Mouse (Mus musculus) stomach, embryonic 14.5 days (tissue): ENCODE data around the gene Lcor. TPM values are rescaled to one million over a fixed set of nuclear protein-coding genes. Genes with fewer than 3 reads are reported as not detected.

Source experiments
- ATAC-seq: fragments of 200-750 bp; cut with Nextera tagmentation; 2 replicates; pipeline ENCODE4 v1.8.0; 2017; ENCODE audit warnings: low read depth, moderate TSS enrichment; ENCODE audit not compliant: insufficient number of reproducible peaks, insufficient read depth, low FRiP score
- H3K27ac ChIP-seq: fragments of 300-500 bp; sonication (generic); 2 replicates; pipeline ENCODE4 v1.5.1; 2014; ENCODE audit warnings: mild to moderate bottlenecking, low read length, moderate library complexity, mixed read lengths
- H3K27me3 ChIP-seq: fragments of 300-500 bp; sonication (generic); 2 replicates; pipeline ENCODE4 v1.6.1; 2014; ENCODE audit warnings: low read length, control low read depth, mixed read lengths; ENCODE audit not compliant: control insufficient read depth, insufficient read depth
- H3K36me3 ChIP-seq: fragments of 300-500 bp; sonication (generic); 2 replicates; pipeline ENCODE4 v1.6.1; 2014; ENCODE audit warnings: mild to moderate bottlenecking, control low read depth, low read length, moderate library complexity, mixed read lengths; ENCODE audit not compliant: control insufficient read depth, insufficient read depth
- H3K4me1 ChIP-seq: fragments of 300-500 bp; sonication (generic); 2 replicates; pipeline ENCODE4 v1.6.1; 2014; ENCODE audit warnings: low read length, control low read depth, mixed read lengths; ENCODE audit not compliant: control insufficient read depth, insufficient read depth
- H3K4me2 ChIP-seq: fragments of 300-500 bp; sonication (generic); replicated peaks from 2 replicates; pipeline ENCODE4 v1.6.1; 2014; ENCODE audit warnings: low read depth, low read length, control low read depth
- H3K4me3 ChIP-seq: fragments of 300-500 bp; sonication (generic); 2 replicates; pipeline ENCODE4 v1.5.1; 2014; ENCODE audit warnings: low read depth, low read length, control low read depth
- H3K9ac ChIP-seq: fragments of 300-500 bp; sonication (generic); replicated peaks from 2 replicates; pipeline ENCODE4 v1.6.1; 2014; ENCODE audit warnings: low read depth, mild to moderate bottlenecking, control low read depth, low read length, moderate library complexity, mixed read lengths
- H3K9me3 ChIP-seq: fragments of 300-500 bp; sonication (generic); 2 replicates; pipeline ENCODE4 v1.6.1; 2016; ENCODE audit warnings: low read depth, low read length, control low read depth; ENCODE audit not compliant: control insufficient read depth
- WGBS: fragments of 180-500 bp; shearing (Covaris S2); extraction: QIAGEN DNeasy Blood & Tissue Kit; methylation state at CpG from one replicate; pipeline ENCODE4 v1.1.7; 2014; 5-methylcytosine and 5-hydroxymethylcytosine counted together
- polyA plus RNA-seq: library from polyadenylated mRNA; unstranded; fragments of >200 nt; fragmentation: Nextera tagmentation; extraction: Ambion mirVana; gene quantifications from 2 replicates; pipeline ENCODE4 v1.2.1, GENCODE M21; 2014

The Lcor gene
- polyA plus RNA-seq, 1 experiment from 2014 or later: 20.6 TPM

DNA sequence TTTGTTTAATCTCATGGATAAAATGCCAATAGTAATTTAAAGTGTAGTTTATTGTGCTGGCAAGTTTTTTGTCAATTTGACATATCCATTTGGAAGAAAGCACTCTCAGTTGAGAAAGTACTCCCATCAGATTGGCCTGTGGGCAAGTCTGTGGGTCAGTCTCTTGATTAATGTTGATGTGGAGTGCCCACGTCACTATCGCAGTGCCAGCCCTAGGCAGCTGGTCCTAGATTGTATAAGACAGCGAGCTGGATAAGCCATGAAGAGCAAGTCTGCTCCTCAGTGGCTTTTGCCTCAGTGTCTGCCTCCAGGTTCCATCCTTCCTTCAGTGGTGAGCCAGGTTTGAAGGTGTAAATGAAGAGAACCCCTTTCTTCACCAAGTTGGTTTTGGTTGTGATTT, 34.6 kb downstream of the Lcor start:
- Histone ChIP-seq H3K27ac (no peak overlapping the region), H3K36me3 (no peaks in the 10 kb centered on the region), H3K4me2 (no peak overlapping the region), H3K4me3 (no peak overlapping the region), H3K9ac (no peak overlapping the region), H3K27me3 (no peaks in the 10 kb centered on the region), H3K9me3 (no peaks in the 10 kb centered on the region), H3K4me1 (no peaks in the 10 kb centered on the region)
- ATAC-seq: no peak
- 88% methylated on average over 3 of the region's 3 CpGs for WGBS

DNA sequence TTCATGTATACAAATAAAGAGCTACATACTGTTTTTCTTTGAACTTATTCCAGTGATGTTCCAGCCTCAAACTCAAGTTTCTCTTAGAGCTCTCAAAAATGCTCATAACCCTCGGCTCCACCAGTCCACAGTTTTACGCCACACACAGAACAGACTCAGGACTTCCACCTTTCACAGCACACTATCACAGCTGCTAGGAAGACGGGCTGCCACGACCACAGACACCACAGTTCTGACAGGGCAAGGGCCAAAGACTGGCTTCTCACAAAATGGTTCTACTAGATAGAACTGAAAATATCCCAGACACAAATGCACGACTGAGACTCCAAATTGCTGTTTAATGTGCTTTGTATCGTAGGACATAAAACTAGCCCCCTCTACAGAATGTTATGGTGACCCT, 36.7 kb downstream of the Lcor start:
- Histone ChIP-seq H3K4me3 (no peak overlapping the region), H3K9me3 (no peaks in the 10 kb centered on the region), H3K36me3 (no peaks in the 10 kb centered on the region), H3K4me2 (no peak overlapping the region), H3K27ac (no peak overlapping the region), H3K4me1 (no peaks in the 10 kb centered on the region), H3K27me3 (no peaks in the 10 kb centered on the region), H3K9ac (no peak overlapping the region)
- ATAC-seq: no peak
- WGBS: 83% methylated on average over 6 of the region's 6 CpGs

DNA sequence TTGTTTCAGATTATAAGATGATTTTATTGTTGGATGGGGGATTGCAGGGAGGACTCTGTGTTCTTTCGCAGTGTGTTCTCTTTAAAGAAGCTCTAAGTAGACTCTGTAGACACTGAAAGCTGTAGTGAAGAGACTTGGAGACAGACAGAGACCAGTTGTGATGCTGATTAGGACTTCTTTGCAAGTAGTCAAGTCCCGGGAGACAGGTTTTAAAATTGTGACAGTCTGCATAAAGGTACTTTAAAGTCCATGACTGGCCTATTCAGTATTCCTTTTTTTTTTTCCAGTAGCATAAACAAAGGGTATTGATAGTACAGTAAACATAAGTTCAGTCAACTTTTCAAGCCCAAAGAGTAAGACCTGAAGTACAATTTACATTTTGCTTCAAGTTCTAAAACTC, 39.8 kb downstream of the Lcor start:
- H3K9me3 ChIP-seq: no peaks in the 10 kb centered on the region
- H3K4me2 ChIP-seq: no peak overlapping the region
- H3K27me3 ChIP-seq: no peaks in the 10 kb centered on the region
- H3K4me3 ChIP-seq: no peak overlapping the region
- no peak overlapping the region for H3K9ac ChIP-seq
- H3K27ac ChIP-seq: no peak overlapping the region
- 71% methylated on average over 2 of the region's 2 CpGs for WGBS
- H3K4me1 ChIP-seq: no peaks in the 10 kb centered on the region
- no peak for ATAC-seq
- no peaks in the 10 kb centered on the region for H3K36me3 ChIP-seq

DNA sequence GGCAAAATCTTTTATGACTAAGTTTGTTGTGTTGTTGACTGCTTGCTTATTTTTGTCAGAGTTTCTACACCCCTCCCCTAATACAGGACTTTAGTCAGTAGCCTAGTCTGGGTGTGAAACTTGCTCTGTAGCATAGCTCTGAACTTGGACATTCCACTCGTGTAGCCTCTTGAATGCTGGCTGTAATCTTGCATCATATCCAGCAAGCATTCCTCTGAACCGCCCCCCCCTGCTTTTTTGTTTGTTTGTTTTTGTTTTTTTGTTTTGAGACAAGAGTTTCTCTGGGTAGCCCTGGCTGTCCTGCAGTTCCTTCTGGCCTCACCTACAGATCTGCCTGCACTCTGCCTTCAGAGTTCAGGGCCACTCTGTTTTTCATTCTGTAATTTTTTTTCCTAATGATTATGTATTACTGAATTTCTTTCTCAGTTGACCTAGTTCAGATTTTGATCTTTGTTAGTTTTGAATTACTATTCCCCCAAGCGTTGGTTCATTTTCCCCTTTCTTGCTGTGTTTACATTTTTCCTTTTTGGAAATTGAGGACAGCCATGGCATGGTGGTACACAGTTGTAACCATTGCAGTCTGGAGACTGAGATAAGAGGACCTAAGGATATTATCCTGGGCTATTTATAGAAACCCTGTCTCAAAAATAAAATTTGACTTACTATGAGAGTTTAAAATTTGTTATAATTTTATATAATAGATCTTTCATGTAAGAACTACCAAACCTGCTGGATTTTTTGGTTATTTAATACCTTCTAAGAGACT, 41.5 kb downstream of the Lcor start:
- Histone ChIP-seq H3K9ac (no peak overlapping the region), H3K36me3 (no peaks in the 10 kb centered on the region), H3K4me1 (no peaks in the 10 kb centered on the region), H3K27me3 (no peaks in the 10 kb centered on the region), H3K4me2 (no peak overlapping the region), H3K9me3 (no peaks in the 10 kb centered on the region), H3K27ac (no peak overlapping the region), H3K4me3 (no peak overlapping the region)
- ATAC-seq: no peak
- WGBS: 69% methylated on average over 3 of the region's 3 CpGs

DNA sequence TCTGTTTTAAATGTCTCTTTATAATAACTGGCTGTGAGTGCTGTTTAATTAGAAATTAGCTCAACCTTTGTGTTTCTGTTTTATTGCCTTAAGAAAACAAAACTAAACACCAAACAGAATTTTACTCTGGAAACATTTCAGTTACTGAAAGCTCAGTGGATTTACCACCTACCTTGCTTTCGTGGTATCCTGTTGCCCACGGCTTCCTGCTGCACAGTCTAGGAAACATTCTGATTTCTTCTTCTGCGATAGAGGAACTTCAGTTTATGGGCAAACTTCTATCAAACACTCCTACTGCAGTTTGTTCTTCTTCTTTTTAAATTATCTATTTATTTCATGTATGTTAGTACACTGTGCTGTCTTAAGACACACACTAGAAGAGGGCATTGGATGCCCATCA, 46.7 kb downstream of the Lcor start:
- WGBS: 95% methylated on average over 3 of the region's 3 CpGs
- no peak for ATAC-seq
- no peak overlapping the region for H3K27ac ChIP-seq
- H3K4me1 ChIP-seq: no peaks in the 10 kb centered on the region
- no peak overlapping the region for H3K4me3 ChIP-seq
- H3K4me2 ChIP-seq: no peak overlapping the region
- H3K36me3 ChIP-seq: no peaks in the 10 kb centered on the region
- no peaks in the 10 kb centered on the region for H3K9me3 ChIP-seq
- no peak overlapping the region for H3K9ac ChIP-seq
- H3K27me3 ChIP-seq: no peaks in the 10 kb centered on the region

DNA sequence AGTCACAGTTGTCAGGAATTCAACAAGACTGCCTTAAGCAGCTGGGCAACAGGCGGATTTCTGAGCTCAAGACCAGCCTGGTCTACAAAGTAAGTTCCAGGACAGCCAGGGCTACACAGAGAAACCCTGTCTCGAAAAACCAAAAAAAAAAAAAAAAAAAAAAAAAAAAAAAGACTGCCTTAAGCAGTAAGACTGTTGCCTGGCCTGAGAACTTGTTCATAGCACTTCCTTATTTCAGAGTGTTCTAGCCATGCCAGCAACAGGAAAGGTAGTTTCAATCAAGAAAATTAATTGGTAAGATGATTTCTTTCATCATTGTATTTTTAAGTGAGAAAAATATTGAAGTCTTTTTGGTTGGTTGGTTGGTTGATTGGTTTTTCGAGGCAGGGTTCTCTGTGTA, 51.6 kb downstream of the Lcor start:
- Histone ChIP-seq H3K27ac (no peak overlapping the region), H3K36me3 (no peaks in the 10 kb centered on the region), H3K9ac (no peak overlapping the region), H3K9me3 (no peaks in the 10 kb centered on the region), H3K4me1 (no peaks in the 10 kb centered on the region), H3K4me2 (no peak overlapping the region), H3K4me3 (no peak overlapping the region), H3K27me3 (no peaks in the 10 kb centered on the region)
- WGBS: 96% methylated on average over 3 of the region's 3 CpGs
- ATAC-seq: no peak

DNA sequence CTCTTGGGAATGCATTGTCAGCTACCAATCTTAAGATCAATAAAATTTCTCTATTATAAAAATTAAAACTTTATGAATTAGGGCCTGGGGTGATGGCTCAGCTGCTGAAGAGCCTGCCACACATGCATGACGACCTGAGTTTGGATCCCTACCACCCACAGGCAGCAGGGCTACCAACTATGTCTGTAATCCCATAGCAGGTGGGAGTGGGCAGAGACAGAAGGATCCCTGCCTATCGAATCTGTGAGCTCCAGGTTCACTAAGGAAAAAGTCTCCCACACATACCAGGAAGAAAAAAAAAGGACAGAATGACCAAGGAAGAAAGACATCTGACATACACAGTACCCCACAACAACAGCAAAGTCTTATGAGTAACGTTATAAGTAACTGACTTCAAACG, 74.5 kb downstream of the Lcor start:
- WGBS: 78% methylated on average over 4 of the region's 4 CpGs
- H3K4me3 ChIP-seq: no peak overlapping the region
- H3K27ac ChIP-seq: no peak overlapping the region
- H3K4me1 ChIP-seq: no peaks in the 10 kb centered on the region
- no peak for ATAC-seq
- H3K27me3 ChIP-seq: no peaks in the 10 kb centered on the region
- H3K36me3 ChIP-seq: peaks cover 27% of the 10 kb centered on the region
- no peak overlapping the region for H3K9ac ChIP-seq
- H3K4me2 ChIP-seq: no peak overlapping the region
- H3K9me3 ChIP-seq: no peaks in the 10 kb centered on the region

DNA sequence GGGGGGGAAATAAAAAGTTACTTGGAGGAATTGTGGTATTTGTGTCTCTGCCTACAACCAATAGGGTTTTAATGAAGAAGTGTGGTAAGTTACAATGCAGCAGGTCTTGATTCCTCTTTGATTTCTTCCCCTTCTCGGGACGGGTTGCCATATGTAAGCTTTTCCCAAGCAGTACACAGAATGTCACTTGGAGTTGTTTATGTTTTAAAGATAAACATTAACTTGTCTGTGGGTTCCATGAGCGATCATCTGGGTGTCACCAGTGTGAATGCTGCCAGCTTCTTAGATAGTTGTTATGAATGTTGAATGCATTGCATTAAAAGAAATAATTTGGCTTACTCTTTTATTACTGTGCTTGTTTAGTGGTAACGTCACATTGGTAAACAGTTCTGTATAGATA, 75.1 kb downstream of the Lcor start:
- Histone ChIP-seq H3K4me1 (no peaks in the 10 kb centered on the region), H3K36me3 (peaks cover 25% of the 10 kb centered on the region), H3K4me2 (no peak overlapping the region), H3K9ac (no peak overlapping the region), H3K9me3 (no peaks in the 10 kb centered on the region), H3K4me3 (no peak overlapping the region), H3K27ac (no peak overlapping the region), H3K27me3 (no peaks in the 10 kb centered on the region)
- no peak for ATAC-seq
- WGBS: 53% methylated on average over 4 of the region's 4 CpGs

DNA sequence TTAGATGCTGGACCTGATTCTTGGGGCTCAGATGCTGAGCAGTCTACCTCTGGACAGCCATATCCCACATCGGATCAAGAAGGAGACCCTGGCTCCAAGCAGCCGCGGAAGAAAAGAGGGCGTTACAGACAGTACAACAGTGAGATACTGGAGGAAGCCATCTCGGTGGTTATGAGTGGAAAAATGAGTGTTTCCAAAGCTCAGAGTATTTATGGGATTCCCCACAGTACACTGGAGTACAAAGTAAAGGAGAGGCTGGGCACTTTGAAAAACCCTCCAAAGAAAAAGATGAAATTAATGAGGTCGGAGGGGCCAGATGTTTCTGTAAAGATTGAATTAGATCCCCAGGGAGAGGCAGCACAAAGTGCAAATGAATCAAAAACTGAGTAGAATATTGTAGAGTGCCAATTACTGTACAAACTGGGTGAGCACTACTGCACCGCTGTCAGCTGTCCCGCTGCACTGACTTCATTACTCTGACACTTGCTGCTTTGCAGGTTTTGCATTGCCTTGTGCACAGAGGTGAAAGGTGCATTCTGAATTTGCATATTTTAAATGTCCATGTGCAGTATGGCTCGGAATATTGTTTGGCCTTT, 76.6 kb downstream of the Lcor start:
- Histone ChIP-seq H3K27ac (no peak overlapping the region), H3K36me3 (peaks cover 23% of the 10 kb centered on the region), H3K9me3 (no peaks in the 10 kb centered on the region), H3K9ac (no peak overlapping the region), H3K4me1 (no peaks in the 10 kb centered on the region), H3K4me2 (no peak overlapping the region), H3K4me3 (no peak overlapping the region), H3K27me3 (no peaks in the 10 kb centered on the region)
- 90% methylated on average over 9 of the region's 9 CpGs for WGBS
- ATAC-seq: no peak
